Mouse (Mus musculus) left cerebral cortex, postnatal 4 days (tissue): ENCODE results near the gene Ctsq. TPM values are rescaled to one million over a fixed set of nuclear protein-coding genes. Genes with fewer than 3 reads are reported as not detected.
"Not testable (repeated sequence)": the region's sequence is repeated elsewhere in the genome, so short reads cannot be mapped to it uniquely, and the experiment has no call there.

Experiments used
- DNase-seq: peaks from one replicate; pipeline ENCODE4 v3.0.0-alpha.2; 2022
- intact Hi-C: fragments of 180-260 bp; cut with DNase I; formaldehyde crosslinking; loops from one replicate; pipeline ENCODE4 v1.15.1; 2025
- total RNA-seq, 2 experiments: library from RNA; stranded (reverse); gene quantifications; 2 replicates each; pipeline ENCODE4 v1.2.3; 2021

Ctsq gene
- total RNA-seq, result not detected

DNA sequence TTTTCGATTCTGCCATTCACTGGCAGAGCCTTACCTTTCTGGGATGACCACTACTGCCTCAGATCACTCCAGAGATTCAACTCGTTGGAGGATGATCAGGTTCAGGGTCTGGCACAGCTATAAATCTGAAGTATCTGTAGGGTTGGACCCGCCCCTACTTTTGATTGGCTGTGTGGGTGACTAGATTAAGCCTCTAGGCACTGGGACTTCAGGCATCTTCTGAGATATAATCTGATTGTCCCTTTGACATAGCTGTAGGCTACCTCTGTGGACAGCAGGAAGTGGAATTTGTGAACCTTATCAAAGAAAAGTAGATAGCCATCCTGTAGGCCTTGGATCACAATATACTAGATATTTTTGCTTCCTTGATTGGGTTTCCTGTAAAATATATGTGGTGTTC, at the start of gene Ctsq:
Ctsq (minus strand) TSS at position 101 of the 400 bp plus-strand sequence.
- intact Hi-C loops, result no loop called here
- DNase-seq, result no peak

DNA sequence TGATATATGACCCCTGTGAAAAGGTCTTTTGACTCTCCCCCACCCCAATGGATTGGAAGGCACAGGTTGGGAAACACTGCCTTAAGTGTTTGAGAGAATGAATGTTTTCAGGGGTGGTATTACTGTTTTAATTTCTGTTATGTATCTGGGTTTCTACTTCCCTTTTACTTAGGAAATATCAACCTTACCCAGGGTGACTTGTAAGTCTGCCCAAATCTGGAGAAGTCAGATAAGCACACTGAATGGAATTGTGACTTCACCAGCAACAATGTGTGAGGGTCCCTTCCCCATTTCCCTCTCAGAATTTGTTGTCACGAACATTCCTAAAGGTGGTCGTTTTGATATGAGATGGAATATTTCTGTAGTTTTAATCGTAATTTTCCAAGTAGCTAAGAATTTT, 17.6 kb downstream of the Ctsq start:
- no peak for DNase-seq
- intact Hi-C loops, result no loop called here

DNA sequence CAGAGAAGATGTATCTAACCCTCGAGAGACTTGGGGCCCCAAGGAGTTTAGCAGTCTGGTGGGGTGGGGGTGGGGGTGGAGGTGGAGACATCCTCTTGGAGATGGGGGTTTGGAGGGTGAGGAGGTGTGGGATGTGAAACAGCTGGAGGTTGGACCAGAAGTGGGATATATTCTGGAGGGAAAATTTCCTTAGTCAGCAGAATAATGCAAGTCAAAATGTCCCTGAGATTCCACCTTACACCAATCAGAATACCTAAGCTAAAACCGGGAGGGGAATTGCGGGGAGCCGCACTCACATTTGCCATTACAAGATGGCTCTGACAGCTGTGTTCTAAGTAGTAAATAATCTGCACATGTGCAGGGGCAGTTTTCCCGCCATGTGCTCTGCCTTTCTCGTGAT, 18.6 kb downstream of the Ctsq start:
- DNase-seq, result no peak
- intact Hi-C loops, result no loop called here

DNA sequence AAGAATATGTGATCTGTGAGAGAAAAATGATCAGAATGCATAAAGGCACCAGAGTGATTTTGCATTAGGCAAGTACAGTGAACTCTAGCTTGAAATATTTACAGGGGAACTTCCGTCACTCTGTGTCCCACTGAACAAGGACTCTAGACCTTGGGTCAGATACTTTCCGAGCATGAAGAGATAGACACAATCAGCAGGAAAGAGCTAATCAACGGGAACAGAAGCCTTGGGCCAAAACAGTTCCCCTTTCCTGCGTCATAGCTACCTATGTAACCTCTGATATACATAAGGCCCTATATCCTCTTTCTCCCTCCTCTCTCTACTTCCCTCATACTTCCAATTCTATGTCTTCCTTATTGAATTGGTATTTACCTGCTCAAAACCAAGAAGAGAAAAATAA, 30.3 kb downstream of the Ctsq start:
- no peak for DNase-seq
- intact Hi-C loops, result no loop called here

DNA sequence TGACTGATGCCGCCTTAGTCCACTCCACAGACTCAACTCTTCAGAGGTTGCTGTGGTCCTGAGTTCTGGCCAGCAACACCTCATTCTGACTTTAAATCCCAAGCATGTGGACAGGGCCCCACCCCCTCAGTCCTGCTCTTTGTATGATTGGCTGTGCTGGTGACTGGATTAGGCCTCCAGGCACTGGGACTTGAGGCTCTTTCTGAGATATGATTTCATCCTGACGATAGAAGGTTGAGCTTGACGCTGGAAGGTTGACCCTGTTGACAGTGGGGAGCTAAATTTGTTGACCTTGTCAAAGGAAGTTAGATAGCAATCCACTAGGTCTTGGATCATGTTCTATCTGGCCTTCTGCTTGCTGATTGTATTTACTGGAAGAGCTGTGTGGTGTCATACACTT, 34.6 kb downstream of the Ctsq start, which contains the start of gene Ctsj:
Ctsj (minus strand) TSS at position 101 of the 400 bp plus-strand sequence.
- DNase-seq, result no peak
- intact Hi-C loops, result no loop called here

DNA sequence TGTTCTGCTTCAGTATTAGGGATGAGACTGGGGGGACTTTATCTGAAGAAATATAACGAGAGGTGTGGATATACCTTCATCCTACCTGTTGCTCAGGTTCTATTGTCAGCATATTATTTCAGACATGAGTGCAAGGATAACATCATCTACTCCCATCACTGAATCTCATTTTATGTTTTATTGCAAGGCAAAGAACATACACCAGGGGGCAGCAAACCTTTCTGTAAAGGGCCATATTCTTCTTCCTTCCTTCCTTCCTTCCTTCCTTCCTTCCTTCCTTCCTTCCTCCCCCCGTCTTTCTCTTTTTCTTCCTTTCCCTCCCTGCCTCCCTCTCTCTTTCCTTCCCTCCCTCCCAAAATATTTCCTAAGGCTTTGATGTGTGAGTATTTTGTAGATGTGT, 42.8 kb downstream of the Ctsq start:
- no peak for DNase-seq
- intact Hi-C loops, result no loop called here

DNA sequence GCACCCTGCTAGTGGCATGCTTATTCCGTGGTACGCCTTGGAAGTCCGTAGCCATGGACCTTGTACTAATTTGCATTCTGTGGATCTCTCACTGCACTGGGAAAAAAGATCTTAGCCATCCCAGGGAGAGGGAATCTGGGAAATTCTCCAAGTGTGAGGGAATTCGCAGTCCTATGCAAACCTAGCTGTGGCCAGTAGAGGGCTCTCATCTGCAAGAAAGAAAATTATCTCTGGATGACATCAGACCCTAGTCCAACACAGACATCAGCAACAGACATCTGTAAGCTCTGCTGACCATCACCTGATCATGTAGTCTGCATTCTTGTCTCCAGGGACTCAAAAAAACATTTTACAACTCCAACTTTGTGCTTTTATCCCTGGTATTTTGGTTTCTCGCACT, 53.5 kb downstream of the Ctsq start:
- DNase-seq, intact Hi-C loops: not testable (repeated sequence)

Other genes with a start within 250 kb of the Ctsq start
- not detected for gene Ctsll3, start 237.8 kb downstream of the Ctsq start, total RNA-seq
- not detected for gene 4930486L24Rik, start 176.2 kb downstream of the Ctsq start, total RNA-seq
- not detected for gene Gm49392, start 143.7 kb downstream of the Ctsq start, total RNA-seq
- gene Ctla2b, start 143.2 kb downstream of the Ctsq start, total RNA-seq, result 1 to 10 TPM in 1 of 2 experiments, not detected in 1; 2.1 TPM
- not detected for gene Tpbpb, start 135.8 kb downstream of the Ctsq start, total RNA-seq
- gene Gm49393, start 105.0 kb downstream of the Ctsq start, total RNA-seq, result not detected
- 1 to 10 TPM; 1.2 to 2.5 TPM for gene Gm49391, start 104.1 kb downstream of the Ctsq start, total RNA-seq
- 10 to 100 TPM; 14.8 to 16.7 TPM for gene Ctla2a, start 104.0 kb downstream of the Ctsq start, total RNA-seq
- not detected for gene Tpbpa, start 98.6 kb downstream of the Ctsq start, total RNA-seq
- gene Ctsj, start 34.7 kb downstream of the Ctsq start, total RNA-seq, result not detected
- gene Ctsr, start 123.6 kb upstream of the Ctsq start, total RNA-seq, result not detected
- gene Cts6, start 162.8 kb upstream of the Ctsq start, total RNA-seq, result not detected
- gene Cts8, start 214.7 kb upstream of the Ctsq start, total RNA-seq, result not detected
- gene Gm49398, start 248.2 kb upstream of the Ctsq start, total RNA-seq, result not detected